9 mouse cellular contexts compared by ENCODE assay signal in the genomic region with DNA sequence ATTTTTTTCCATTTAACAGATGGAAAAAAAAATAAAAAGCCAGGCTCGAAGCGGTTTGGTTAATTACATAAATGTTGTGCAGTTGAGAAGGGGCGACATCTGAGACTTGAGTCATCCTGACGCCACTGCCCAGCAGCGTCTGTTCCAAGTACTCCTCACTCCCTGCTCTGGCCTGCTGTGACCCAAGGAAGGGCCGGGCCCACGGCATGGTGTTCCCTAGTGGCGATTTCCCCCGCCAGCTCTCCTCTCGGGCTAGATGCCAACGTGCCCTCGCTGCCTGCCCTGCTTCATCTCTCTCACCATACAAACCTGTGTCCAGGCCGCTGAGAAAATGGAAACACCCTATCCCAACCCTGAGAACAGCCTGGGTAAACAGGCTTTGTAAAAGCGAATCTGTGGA. TPM values are rescaled to one million over a fixed set of nuclear protein-coding genes. Genes with fewer than 3 reads are reported as not detected.
DNase-seq lines count a peak whose midpoint lies in the region; ATAC-seq and TF ChIP-seq lines count a peak whose summit lies in the region.
"Had no signal": no experiment of that assay in that cellular context is flagged by ENCODE, and none has a peak within 500 bp of the region (broad histone marks: within the 10 kb centered on the region; RNA-seq: fewer than 3 reads in every experiment).

No protein-coding gene starts in this region.

- no peak overlapping the region for H3K9ac ChIP-seq in embryonic facial prominence, embryonic 12.5 days
- H3K9ac ChIP-seq in hindbrain, embryonic 14.5 days: no peak overlapping the region
- no peak overlapping the region for H3K9ac ChIP-seq in lung, embryonic 14.5 days

- H3K9me3 ChIP-seq in embryonic facial prominence, embryonic 12.5 days: no peaks in the 10 kb centered on the region
- no peaks in the 10 kb centered on the region for H3K9me3 ChIP-seq in hindbrain, embryonic 14.5 days (ENCODE audit: control insufficient read depth, low read length)
- no peaks in the 10 kb centered on the region for H3K9me3 ChIP-seq in lung, embryonic 14.5 days (ENCODE audit: low read depth, low read length)

- H3K4me2 ChIP-seq in embryonic facial prominence, embryonic 12.5 days (replicated peaks): peak overlapping the region; percentile 86; the same call in 1 of the 2 replicates
- H3K4me2 ChIP-seq in hindbrain, embryonic 14.5 days (replicated peaks): 0 out of 2 replicates have a peak overlapping the region, but pooled peaks have one; percentile 90
- no peak overlapping the region; the same call in 1 of the 2 replicates for H3K4me2 ChIP-seq in lung, embryonic 14.5 days

- TF ChIP-seq CTCF in lung, embryonic 14.5 days (IDR thresholded peaks at IDR 0.05; ENCODE audit: low read depth): no peak

- H3K36me3 ChIP-seq in embryonic facial prominence, embryonic 12.5 days: no peaks in the 10 kb centered on the region
- no peaks in the 10 kb centered on the region for H3K36me3 ChIP-seq in hindbrain, embryonic 14.5 days (replicated peaks; ENCODE audit: control insufficient read depth, insufficient read depth)
- H3K36me3 ChIP-seq in lung, embryonic 14.5 days (ENCODE audit: insufficient read depth): no peaks in the 10 kb centered on the region

- H3K27ac ChIP-seq in embryonic facial prominence, embryonic 12.5 days: no peak overlapping the region
- no peak overlapping the region for H3K27ac ChIP-seq in hindbrain, embryonic 14.5 days
- no peak overlapping the region for H3K27ac ChIP-seq in lung, embryonic 14.5 days (ENCODE audit: low read depth)

- peaks cover 33% of the 10 kb centered on the region for H3K27me3 ChIP-seq in embryonic facial prominence, embryonic 12.5 days
- H3K27me3 ChIP-seq in hindbrain, embryonic 14.5 days (ENCODE audit: control insufficient read depth, insufficient read depth, low read length): peaks cover 36% of the 10 kb centered on the region
- H3K27me3 ChIP-seq in lung, embryonic 14.5 days (ENCODE audit: insufficient read depth, low read length): peaks cover 28% of the 10 kb centered on the region

- H3K4me1 ChIP-seq in embryonic facial prominence, embryonic 12.5 days: 0 out of 2 replicates have a peak, but pooled peaks cover 2% of the 10 kb centered on the region
- H3K4me1 ChIP-seq in hindbrain, embryonic 14.5 days (replicated peaks; ENCODE audit: control insufficient read depth, insufficient read depth, low read length): peaks cover 9% of the 10 kb centered on the region; the same call in 1 of the 2 replicates
- H3K4me1 ChIP-seq in lung, embryonic 14.5 days (ENCODE audit: insufficient read depth): no peaks in the 10 kb centered on the region

- H3K4me3 ChIP-seq in embryonic facial prominence, embryonic 12.5 days: 0 out of 2 replicates have a peak overlapping the region, but pooled peaks have one; percentile 47
- 0 out of 2 replicates have a peak overlapping the region, but pooled peaks have one; percentile 45 for H3K4me3 ChIP-seq in hindbrain, embryonic 14.5 days (replicated peaks; ENCODE audit: low read length)
- peak overlapping the region; percentile 51; the same call in 1 of the 2 replicates for H3K4me3 ChIP-seq in lung, embryonic 14.5 days (ENCODE audit: low read depth, low read length)

- 64% methylated on average over 14 of the region's 14 CpGs for WGBS in embryonic facial prominence, embryonic 12.5 days
- WGBS in hindbrain, embryonic 14.5 days: 74% methylated on average over 14 of the region's 14 CpGs
- WGBS in lung, embryonic 14.5 days: 60% methylated on average over 14 of the region's 14 CpGs

- DNase-seq in gastrocnemius, adult 18-20 months (ENCODE audit: low spot score): peak; percentile 54
- no peak for DNase-seq in gastrocnemius, postnatal 4 days (ENCODE audit: low spot score in 2 of 2)
- DNase-seq in hindbrain, embryonic 14.5 days (ENCODE audit: low spot score): no peak
- DNase-seq in lung, embryonic 14.5 days: peak; percentile 10
- no peak for DNase-seq in cerebellum, adult 8-10 months
- no peak for DNase-seq in cerebellum, postnatal 4 days (ENCODE audit: low spot score in 2 of 2)

- no peak for ATAC-seq in embryonic facial prominence, embryonic 12.5 days (ENCODE audit: insufficient number of reproducible peaks, insufficient read depth, low FRiP score, low TSS enrichment)
- ATAC-seq in hindbrain, embryonic 14.5 days (ENCODE audit: low FRiP score): no peak
- ATAC-seq in lung, embryonic 14.5 days (ENCODE audit: insufficient read depth): no peak
- no peak for ATAC-seq in megakaryocyte, adult 5-6 weeks (ENCODE audit: poor library complexity, severe bottlenecking)

RNA-seq across cellular contexts. Expression of a gene that starts 0.5 kb away (rescaled TPM):
- total RNA-seq in gastrocnemius, adult 18-20 months (2021): 1 to 10 TPM; 3.0 to 3.3 TPM
- 10 to 100 TPM in 1 of 2 experiments, 1 to 10 TPM in 1; 9.7 to 11.0 TPM for total RNA-seq in gastrocnemius, postnatal 4 days (2021)
- 1.3 TPM in 2 replicates for polyA plus RNA-seq in embryonic facial prominence, embryonic 12.5 days (2016; fragmentation: Nextera tagmentation; extraction: Ambion mirVana)
- 2.3 and 4.2 TPM in 2 replicates for polyA plus RNA-seq in hindbrain, embryonic 14.5 days (2014; fragmentation: Nextera tagmentation; extraction: Ambion mirVana)
- polyA plus RNA-seq in lung, embryonic 14.5 days (2014; fragmentation: Nextera tagmentation; extraction: Ambion mirVana): 2.4 TPM in 2 replicates
- total RNA-seq in megakaryocyte, adult 5-6 weeks (2015): not detected in 2 replicates
- total RNA-seq in megakaryocyte, adult 5-6 weeks (2017): not detected in 2 replicates
- total RNA-seq: hematopoietic stem cell, adult 5-6 weeks had no signal

Comparison
In these comparisons a context has a peak if more than half of its experiments do, and no peak if none do; other contexts are left out.
1. DNase-seq: peak in gastrocnemius, adult 18-20 months (single experiment) and lung, embryonic 14.5 days (single experiment); none in gastrocnemius, postnatal 4 days (0 of 2), hindbrain, embryonic 14.5 days (single experiment), cerebellum, adult 8-10 months (single experiment) and cerebellum, postnatal 4 days (0 of 2).
2. RNA of a gene that starts 0.5 kb away (total RNA-seq): 9.7 to 11.0 TPM in gastrocnemius, postnatal 4 days and 3.0 to 3.3 TPM in gastrocnemius, adult 18-20 months; not detected in megakaryocyte, adult 5-6 weeks; every median in the first group is over 4 times any median in the second.
3. Peak in every context shown above with its lines, with median percentiles within 50 percentile points of each other: H3K4me3 ChIP-seq.